Mouse (Mus musculus): ENCODE measurements around the gene Colgalt2. TPM values are rescaled to one million over a fixed set of nuclear protein-coding genes. Genes with fewer than 3 reads are reported as not detected.

Gene Colgalt2
- polyA plus RNA-seq, 1 experiment from 2014 or later: 1.3 TPM

- H3K9ac ChIP-seq (ENCODE audit: low read depth, low read length): no peak overlapping the region
- H3K4me1 ChIP-seq (ENCODE audit: control insufficient read depth, insufficient read depth, low read length): no peaks in the 10 kb centered on the region
- no peak overlapping the region for H3K4me3 ChIP-seq (ENCODE audit: low read length)
- H3K36me3 ChIP-seq (ENCODE audit: control insufficient read depth, insufficient read depth, low read length): peaks cover 46% of the 10 kb centered on the region
- H3K4me2 ChIP-seq (replicated peaks; ENCODE audit: low read depth, low read length): no peak overlapping the region
- no peak overlapping the region for H3K27ac ChIP-seq (ENCODE audit: low read depth, low read length)
- no peaks in the 10 kb centered on the region for H3K9me3 ChIP-seq (ENCODE audit: control insufficient read depth, low read length)
- no peak for ATAC-seq (ENCODE audit: low FRiP score, low TSS enrichment)
- no peaks in the 10 kb centered on the region for H3K27me3 ChIP-seq (ENCODE audit: control insufficient read depth, insufficient read depth, low read length)
- WGBS: 66% methylated on average over 4 of the region's 4 CpGs
Observed at GRCm38 (mm10) chr1:152517057-152517570, 117.5 kb downstream of the Colgalt2 start.

DNA sequence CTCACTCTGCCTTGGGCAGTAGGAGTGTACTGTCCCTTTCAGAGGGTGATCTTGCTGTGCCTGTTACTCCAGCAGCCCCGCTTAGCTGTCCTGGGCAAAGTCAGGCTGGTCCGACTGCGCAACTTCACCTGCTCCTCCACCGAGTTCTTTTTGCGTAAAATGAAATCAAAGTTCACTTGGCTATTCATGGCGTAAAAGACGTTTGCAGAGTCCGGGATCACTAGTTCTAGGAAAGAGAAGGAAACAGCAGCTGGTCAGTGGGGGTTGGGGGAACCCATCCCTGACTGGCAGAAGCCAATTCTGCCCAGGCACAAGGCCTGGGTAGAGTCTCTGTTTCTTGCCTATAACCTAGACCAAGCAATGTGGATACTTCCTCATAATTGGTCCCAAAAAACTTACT is 119.3 kb downstream of the Colgalt2 start:
- ATAC-seq (ENCODE audit: low FRiP score, low TSS enrichment): no peak

GRCm38 (mm10) chr1:152520798-152521575 is 121.4 kb downstream of the Colgalt2 start:
- peak; percentile 13; the same call in 1 of the 2 replicates for ATAC-seq (ENCODE audit: low FRiP score, low TSS enrichment)
- Histone ChIP-seq H3K9me3 (ENCODE audit: control insufficient read depth, low read length) (no peaks in the 10 kb centered on the region), H3K27ac (ENCODE audit: low read depth, low read length) (no peak overlapping the region), H3K27me3 (ENCODE audit: control insufficient read depth, insufficient read depth, low read length) (no peaks in the 10 kb centered on the region), H3K36me3 (ENCODE audit: control insufficient read depth, insufficient read depth, low read length) (peaks cover 65% of the 10 kb centered on the region), H3K9ac (ENCODE audit: low read depth, low read length) (no peak overlapping the region), H3K4me3 (ENCODE audit: low read length) (no peak overlapping the region), H3K4me1 (ENCODE audit: control insufficient read depth, insufficient read depth, low read length) (no peaks in the 10 kb centered on the region), H3K4me2 (replicated peaks; ENCODE audit: low read depth, low read length) (no peak overlapping the region)
- WGBS: 80% methylated on average over 16 of the region's 16 CpGs

More for the DNA sequence above, 119.3 kb downstream of the Colgalt2 start:
- Histone ChIP-seq H3K4me1 (ENCODE audit: control insufficient read depth, insufficient read depth, low read length) (no peaks in the 10 kb centered on the region), H3K4me2 (replicated peaks; ENCODE audit: low read depth, low read length) (no peak overlapping the region), H3K4me3 (ENCODE audit: low read length) (no peak overlapping the region), H3K9me3 (ENCODE audit: control insufficient read depth, low read length) (no peaks in the 10 kb centered on the region), H3K36me3 (ENCODE audit: control insufficient read depth, insufficient read depth, low read length) (peaks cover 58% of the 10 kb centered on the region), H3K27ac (ENCODE audit: low read depth, low read length) (no peak overlapping the region), H3K27me3 (ENCODE audit: control insufficient read depth, insufficient read depth, low read length) (no peaks in the 10 kb centered on the region), H3K9ac (ENCODE audit: low read depth, low read length) (no peak overlapping the region)
- WGBS: 97% methylated on average over 8 of the region's 8 CpGs

DNA sequence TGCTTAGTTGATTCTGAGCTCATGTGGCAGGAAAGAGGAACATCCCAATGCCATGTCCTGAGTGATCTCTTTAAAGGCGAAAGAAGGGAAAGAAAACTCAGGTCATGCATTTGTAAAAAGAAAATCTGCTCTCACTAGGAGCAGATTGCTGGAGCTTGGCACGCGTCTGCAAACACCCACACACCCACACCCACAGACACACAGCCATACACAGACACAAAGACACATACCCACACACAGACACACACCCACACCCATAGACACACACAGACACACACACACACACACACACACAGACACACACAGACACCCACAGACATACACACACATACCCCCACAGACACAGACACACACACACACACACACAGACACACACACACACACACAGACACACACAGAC is 122.6 kb downstream of the Colgalt2 start:
- 88% methylated on average over 3 of the region's 3 CpGs for WGBS
- H3K27ac ChIP-seq (ENCODE audit: low read depth, low read length): no peak overlapping the region
- ATAC-seq (ENCODE audit: low FRiP score, low TSS enrichment): no peak
- H3K36me3 ChIP-seq (ENCODE audit: control insufficient read depth, insufficient read depth, low read length): peaks cover 70% of the 10 kb centered on the region
- no peaks in the 10 kb centered on the region for H3K9me3 ChIP-seq (ENCODE audit: control insufficient read depth, low read length)
- H3K9ac ChIP-seq (ENCODE audit: low read depth, low read length): no peak overlapping the region
- H3K4me2 ChIP-seq (replicated peaks; ENCODE audit: low read depth, low read length): no peak overlapping the region
- H3K4me1 ChIP-seq (ENCODE audit: control insufficient read depth, insufficient read depth, low read length): no peaks in the 10 kb centered on the region
- H3K4me3 ChIP-seq (ENCODE audit: low read length): no peak overlapping the region
- no peaks in the 10 kb centered on the region for H3K27me3 ChIP-seq (ENCODE audit: control insufficient read depth, insufficient read depth, low read length)

DNA sequence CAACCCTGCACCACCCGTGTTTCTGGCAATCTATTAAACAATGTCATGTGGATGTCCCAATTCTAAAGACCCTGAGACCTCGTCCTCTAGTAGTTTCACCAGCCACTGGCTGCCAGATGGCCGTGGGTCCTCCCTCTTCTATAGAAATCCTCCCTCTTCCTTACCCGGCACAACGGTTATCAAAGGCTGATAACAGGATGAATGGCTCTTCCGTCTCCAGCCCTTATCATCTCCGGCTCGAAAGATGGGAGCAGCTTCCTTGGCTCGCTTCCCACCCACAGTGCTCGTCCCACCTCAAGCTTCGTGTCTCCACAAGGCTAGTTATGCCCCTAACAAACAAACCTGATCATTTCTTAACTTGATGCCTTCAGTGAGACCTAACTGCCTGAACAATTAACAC is 123.7 kb downstream of the Colgalt2 start:
- H3K27ac ChIP-seq (ENCODE audit: low read depth, low read length): no peak overlapping the region
- H3K4me1 ChIP-seq (ENCODE audit: control insufficient read depth, insufficient read depth, low read length): no peaks in the 10 kb centered on the region
- H3K4me3 ChIP-seq (ENCODE audit: low read length): no peak overlapping the region
- H3K27me3 ChIP-seq (ENCODE audit: control insufficient read depth, insufficient read depth, low read length): no peaks in the 10 kb centered on the region
- H3K9me3 ChIP-seq (ENCODE audit: control insufficient read depth, low read length): no peaks in the 10 kb centered on the region
- no peak for ATAC-seq (ENCODE audit: low FRiP score, low TSS enrichment)
- H3K36me3 ChIP-seq (ENCODE audit: control insufficient read depth, insufficient read depth, low read length): peaks cover 76% of the 10 kb centered on the region
- no peak overlapping the region for H3K9ac ChIP-seq (ENCODE audit: low read depth, low read length)
- WGBS: 85% methylated on average over 11 of the region's 11 CpGs
- no peak overlapping the region for H3K4me2 ChIP-seq (replicated peaks; ENCODE audit: low read depth, low read length)

DNA sequence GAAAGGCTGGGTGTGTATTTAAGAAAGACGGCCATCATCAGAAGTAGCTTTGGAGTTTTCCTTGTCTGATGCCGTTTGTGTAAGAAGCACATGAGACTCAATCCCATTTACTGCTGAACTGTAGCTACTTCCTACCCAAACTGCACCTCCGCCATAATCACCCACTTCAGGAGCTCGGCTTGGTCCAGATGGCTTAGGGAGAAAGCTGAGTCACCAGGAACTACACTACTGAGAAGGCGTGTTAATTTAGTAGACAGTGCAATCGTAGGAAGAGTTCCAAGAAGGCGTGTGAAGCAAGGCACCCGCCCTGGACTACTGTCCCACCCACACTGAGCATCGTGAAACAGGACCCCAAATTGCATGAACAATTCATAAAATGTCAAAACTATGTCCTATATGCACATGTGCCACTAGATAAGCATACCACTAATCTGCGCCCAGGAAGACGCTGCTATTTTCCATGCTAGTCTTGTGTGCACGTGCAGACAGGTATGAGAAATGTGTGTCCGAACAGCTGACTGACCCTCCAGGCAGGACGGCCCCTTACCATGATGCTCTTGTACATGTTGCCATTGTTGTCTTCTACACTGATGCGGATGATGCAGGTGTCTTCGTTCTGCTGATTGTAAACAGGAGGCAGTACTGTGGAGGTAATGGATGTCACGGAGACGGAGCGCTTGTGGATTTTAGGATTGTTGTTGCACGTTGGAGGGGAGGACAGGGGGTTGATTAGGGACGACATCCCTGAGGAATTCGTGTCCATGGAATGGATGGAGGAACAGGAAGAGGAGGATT is 124.7 kb downstream of the Colgalt2 start:
- ATAC-seq (ENCODE audit: low FRiP score, low TSS enrichment): no peak
- H3K4me1 ChIP-seq (ENCODE audit: control insufficient read depth, insufficient read depth, low read length): no peaks in the 10 kb centered on the region

GRCm38 (mm10) chr1:152524987-152525648 is 125.5 kb downstream of the Colgalt2 start:
- Histone ChIP-seq H3K9ac (ENCODE audit: low read depth, low read length) (no peak overlapping the region), H3K27me3 (ENCODE audit: control insufficient read depth, insufficient read depth, low read length) (no peaks in the 10 kb centered on the region), H3K9me3 (ENCODE audit: control insufficient read depth, low read length) (no peaks in the 10 kb centered on the region), H3K4me1 (ENCODE audit: control insufficient read depth, insufficient read depth, low read length) (no peaks in the 10 kb centered on the region), H3K27ac (ENCODE audit: low read depth, low read length) (no peak overlapping the region), H3K4me2 (replicated peaks; ENCODE audit: low read depth, low read length) (no peak overlapping the region), H3K4me3 (ENCODE audit: low read length) (no peak overlapping the region), H3K36me3 (ENCODE audit: control insufficient read depth, insufficient read depth, low read length) (peaks cover 69% of the 10 kb centered on the region)
- WGBS: 17% methylated on average over 6 of the region's 6 CpGs
- ATAC-seq (ENCODE audit: low FRiP score, low TSS enrichment): peak; percentile 41; the same call in 1 of the 2 replicates

More for the DNA sequence above, 124.7 kb downstream of the Colgalt2 start:
- Histone ChIP-seq H3K27ac (ENCODE audit: low read depth, low read length) (no peak overlapping the region), H3K9ac (ENCODE audit: low read depth, low read length) (no peak overlapping the region), H3K36me3 (ENCODE audit: control insufficient read depth, insufficient read depth, low read length) (peaks cover 74% of the 10 kb centered on the region), H3K9me3 (ENCODE audit: control insufficient read depth, low read length) (no peaks in the 10 kb centered on the region), H3K4me2 (replicated peaks; ENCODE audit: low read depth, low read length) (no peak overlapping the region), H3K4me3 (ENCODE audit: low read length) (no peak overlapping the region), H3K27me3 (ENCODE audit: control insufficient read depth, insufficient read depth, low read length) (no peaks in the 10 kb centered on the region)
- WGBS: 85% methylated on average over 22 of the region's 22 CpGs

DNA sequence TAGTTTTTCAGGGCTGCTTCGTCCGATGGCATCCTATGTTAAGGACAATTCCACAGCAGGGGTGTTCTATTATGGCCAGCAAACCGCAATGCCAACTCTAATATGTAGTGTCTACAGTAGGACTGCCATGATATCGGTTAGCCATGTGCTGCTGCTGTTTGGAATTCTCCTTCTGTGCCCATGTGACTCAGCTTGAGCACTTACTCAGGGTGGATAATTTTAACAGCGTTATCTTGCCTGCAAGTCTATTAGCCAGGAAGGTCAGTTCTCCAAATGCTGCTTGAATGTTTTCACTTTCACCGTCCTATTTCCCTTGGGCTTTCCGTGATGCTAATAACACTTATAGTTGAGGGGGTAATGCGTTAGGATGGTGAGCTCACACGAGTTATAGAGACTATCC is 126.5 kb downstream of the Colgalt2 start:
- WGBS: 87% methylated on average over 9 of the region's 9 CpGs
- ATAC-seq (ENCODE audit: low FRiP score, low TSS enrichment): no peak
- H3K9ac ChIP-seq (ENCODE audit: low read depth, low read length): no peak overlapping the region
- no peak overlapping the region for H3K4me3 ChIP-seq (ENCODE audit: low read length)
- H3K27me3 ChIP-seq (ENCODE audit: control insufficient read depth, insufficient read depth, low read length): no peaks in the 10 kb centered on the region
- H3K4me1 ChIP-seq (ENCODE audit: control insufficient read depth, insufficient read depth, low read length): no peaks in the 10 kb centered on the region
- H3K36me3 ChIP-seq (ENCODE audit: control insufficient read depth, insufficient read depth, low read length): peaks cover 68% of the 10 kb centered on the region
- H3K27ac ChIP-seq (ENCODE audit: low read depth, low read length): no peak overlapping the region
- H3K9me3 ChIP-seq (ENCODE audit: control insufficient read depth, low read length): no peaks in the 10 kb centered on the region
- H3K4me2 ChIP-seq (replicated peaks; ENCODE audit: low read depth, low read length): no peak overlapping the region

Measured in kidney, embryonic 14.5 days (tissue).